8 mouse cellular contexts compared by ENCODE assay signal in genomic region chr6:134926803-134927594, GRCm38 (mm10). TPM values are rescaled to one million over a fixed set of nuclear protein-coding genes. Genes with fewer than 3 reads are reported as not detected.
A peak's percentile ranks its signal among the peaks of the same experiment; 100 is the strongest.
DNase-seq lines count a peak whose midpoint lies in the region; ATAC-seq and TF ChIP-seq lines count a peak whose summit lies in the region.

No protein-coding gene starts in this region.

- peak overlapping the region; percentile 93 for H3K4me2 ChIP-seq in liver, embryonic 15.5 days

- peak overlapping the region; percentile 87 for H3K9ac ChIP-seq in liver, embryonic 15.5 days

- H3K36me3 ChIP-seq in C2C12 (ENCODE audit: control insufficient read depth, insufficient read depth): peaks cover 28% of the 10 kb centered on the region
- peaks cover 1% of the 10 kb centered on the region; the same call in 1 of the 2 replicates for H3K36me3 ChIP-seq in kidney, adult 2 months (ENCODE audit: control insufficient read depth, insufficient read depth, low read length)
- peaks cover 19% of the 10 kb centered on the region for H3K36me3 ChIP-seq in liver, embryonic 15.5 days (replicated peaks)

- peak; percentile 28 for ATAC-seq in liver, embryonic 15.5 days (ENCODE audit: insufficient read depth)

- peak overlapping the region; percentile 92 for H3ac ChIP-seq in C2C12 (ENCODE audit: control insufficient read depth, insufficient read length, low read depth)

- under 1% methylated on average over 63 of the region's 63 CpGs for WGBS in kidney, adult 2 months
- under 1% methylated on average over 63 of the region's 63 CpGs for WGBS in liver, embryonic 15.5 days (ENCODE audit: insufficient replicate concordance)

- peak; percentile 62 for DNase-seq in adipocyte (ENCODE audit: low spot score)
- DNase-seq in embryo, embryonic 11 days: peak; percentile 82
- peak; percentile 60 for DNase-seq in heart, adult 8-10 months (ENCODE audit: low spot score)
- peak; percentile 69 for DNase-seq in kidney, adult 2 months
- DNase-seq in natural killer cell, adult 2 months (ENCODE audit: low spot score in 2 of 2): peak; percentile 34 to 41
- DNase-seq in thymus, postnatal 14 days: peak; percentile 73

- H3K4me3 ChIP-seq in C2C12 (ENCODE audit: insufficient read depth, poor library complexity, severe bottlenecking): peak overlapping the region; percentile 55
- H3K4me3 ChIP-seq in kidney, adult 2 months (ENCODE audit: insufficient read depth, low read depth, low read length): peak overlapping the region; percentile 82
- H3K4me3 ChIP-seq in liver, embryonic 15.5 days (replicated peaks): peak overlapping the region; percentile 73

- no peaks in the 10 kb centered on the region; the same call in 1 of the 2 replicates for H3K4me1 ChIP-seq in kidney, adult 2 months (ENCODE audit: control insufficient read depth, insufficient read depth, low read length)
- H3K4me1 ChIP-seq in liver, embryonic 15.5 days (replicated peaks): peaks cover 54% of the 10 kb centered on the region

- no peak for TF ChIP-seq CTCF in C2C12 (IDR thresholded peaks at IDR 0.05; ENCODE audit: control insufficient read depth, insufficient read depth, insufficient read length)
- no peak for TF ChIP-seq CTCF in kidney, adult 2 months (conservative IDR thresholded peaks at IDR 0.05; ENCODE audit: insufficient read depth, insufficient read length, low read depth, low read length)

- no peaks in the 10 kb centered on the region for H3K9me3 ChIP-seq in liver, embryonic 15.5 days (replicated peaks)

- no peak for TF ChIP-seq POLR2A in kidney, adult 2 months (IDR thresholded peaks at IDR 0.05; ENCODE audit: low read depth, low read length)

- H3K79me2 ChIP-seq in C2C12 (ENCODE audit: control insufficient read depth, insufficient read depth): peaks cover 73% of the 10 kb centered on the region

- no peaks in the 10 kb centered on the region for H3K27me3 ChIP-seq in C2C12 (ENCODE audit: control insufficient read depth, insufficient read depth, insufficient read length)
- H3K27me3 ChIP-seq in kidney, adult 2 months (replicated peaks; ENCODE audit: control insufficient read depth, insufficient read depth, low read length): no peaks in the 10 kb centered on the region
- no peaks in the 10 kb centered on the region for H3K27me3 ChIP-seq in liver, embryonic 15.5 days

- H3K27ac ChIP-seq in kidney, adult 2 months (ENCODE audit: insufficient read depth, low read depth, low read length): peak overlapping the region; percentile 93
- H3K27ac ChIP-seq in liver, embryonic 15.5 days (replicated peaks): peak overlapping the region; percentile 100

- peaks cover 61% of the 10 kb centered on the region for H3K79me3 ChIP-seq in C2C12 (ENCODE audit: low read depth)

TF ChIP-seq in C2C12, 6 proteins besides CTCF, POLR2A, EP300 and RAD21:
- TF ChIP-seq MYOG (IDR thresholded peaks at IDR 0.05; ENCODE audit: control insufficient read depth, extremely low read depth, insufficient read length) (no peak), FOSL1 (IDR thresholded peaks at IDR 0.05; ENCODE audit: insufficient read depth, low read length, poor library complexity, severe bottlenecking) (no peak), USF1 (IDR thresholded peaks at IDR 0.05; ENCODE audit: low read depth) (no peak), MAX (IDR thresholded peaks at IDR 0.05) (no peak), MYOD1 (IDR thresholded peaks at IDR 0.05; ENCODE audit: control insufficient read depth, insufficient read length, low read depth) (no peak), CEBPB (IDR thresholded peaks at IDR 0.05; ENCODE audit: low read depth) (no peak)
TF ChIP-seq in C2C12: peak in this region for 0.

RNA-seq across cellular contexts. Expression of gene Cdkn1b, which starts 6.8 kb away (rescaled TPM):
- 15.8 TPM for polyA plus RNA-seq in C2C12 (2012; fragmentation: generic; extraction: Trizol)
- total RNA-seq in heart, adult 8-10 months (2022): 10 to 100 TPM; 29.5 to 43.4 (median 38.7) TPM
- polyA plus RNA-seq in kidney, adult 2 months (2012; rRNA removed): 15.9 and 17.1 TPM in 2 replicates
- polyA plus RNA-seq in liver, embryonic 15.5 days (2015; fragmentation: Nextera tagmentation; extraction: Ambion mirVana): 13.3 and 14.1 TPM in 2 replicates

RNA-seq across cellular contexts. Expression of gene Gpr19, which starts 28.6 kb away (rescaled TPM):
- polyA plus RNA-seq in C2C12 (2012; fragmentation: generic; extraction: Trizol): 2.1 TPM
- total RNA-seq in heart, adult 8-10 months (2022): 1 to 10 TPM; 2.6 to 5.8 (median 3.9) TPM
- polyA plus RNA-seq in kidney, adult 2 months (2012; rRNA removed): 6.4 and 7.9 TPM in 2 replicates
- 5.6 and 5.7 TPM in 2 replicates for polyA plus RNA-seq in liver, embryonic 15.5 days (2015; fragmentation: Nextera tagmentation; extraction: Ambion mirVana)

RNA-seq across cellular contexts. Expression of gene Apold1, which starts 54.5 kb away (rescaled TPM):
- 0.05 TPM for polyA plus RNA-seq in C2C12 (2012; fragmentation: generic; extraction: Trizol)
- 1 to 10 TPM; 4.8 to 7.5 (median 5.6) TPM for total RNA-seq in heart, adult 8-10 months (2022)
- 0.72 and 0.79 TPM in 2 replicates for polyA plus RNA-seq in kidney, adult 2 months (2012; rRNA removed)
- polyA plus RNA-seq in liver, embryonic 15.5 days (2015; fragmentation: Nextera tagmentation; extraction: Ambion mirVana): 2.8 TPM in 2 replicates

Comparison
In these comparisons a context has a peak if more than half of its experiments do, and no peak if none do; other contexts are left out.
1. Peak in every context shown above with its lines: DNase-seq, ATAC-seq, H3K4me3 ChIP-seq and H3K27ac ChIP-seq.